Mouse (Mus musculus): Measurements from ENCODE around the gene Sesn1.

DNA sequence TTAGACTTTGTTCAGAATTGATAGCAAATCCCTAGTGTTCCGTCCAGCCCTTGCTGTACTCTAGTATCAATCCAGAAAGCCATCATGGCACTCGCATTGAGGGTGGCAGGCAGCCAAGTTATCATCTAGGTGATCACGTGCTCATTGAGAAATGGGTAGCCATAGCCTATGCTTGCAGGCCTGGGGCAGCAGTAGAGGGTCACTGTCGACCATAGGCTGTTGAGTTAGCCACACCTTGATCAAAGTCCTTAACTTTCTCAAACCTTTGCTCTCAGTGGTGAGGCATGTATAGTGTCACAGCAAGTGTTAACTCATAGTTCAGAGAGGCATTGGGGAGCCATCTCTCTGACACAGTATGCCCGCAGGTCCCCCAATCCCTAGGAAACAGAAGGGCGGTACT lies 11.4 kb downstream of the Sesn1 start:
- TF ChIP-seq CTCF (IDR thresholded peaks at IDR 0.05; ENCODE audit: control insufficient read depth, insufficient read depth, insufficient read length) = no peak
- no peak for TF ChIP-seq USF1 (IDR thresholded peaks at IDR 0.05; ENCODE audit: low read depth)
- no peak for TF ChIP-seq MAX (IDR thresholded peaks at IDR 0.05)
- TF ChIP-seq MYOD1 (IDR thresholded peaks at IDR 0.05; ENCODE audit: control insufficient read depth, insufficient read length, low read depth) = no peak
- TF ChIP-seq MYOG (IDR thresholded peaks at IDR 0.05; ENCODE audit: control insufficient read depth, extremely low read depth, insufficient read length) = no peak
- TF ChIP-seq CEBPB (IDR thresholded peaks at IDR 0.05; ENCODE audit: low read depth) = no peak

Data from C2C12 (cell line).